Mouse (Mus musculus): ENCODE measurements around the gene Ccdc88c.

- TF ChIP-seq POLR2A (IDR thresholded peaks at IDR 0.05; ENCODE audit: control insufficient read depth, low read depth, low read length) = no peak
- no peak for TF ChIP-seq CTCF (IDR thresholded peaks at IDR 0.05; ENCODE audit: control insufficient read depth, insufficient read depth, insufficient replicate concordance, low read depth, low read length)
Observed at GRCm38 (mm10) chr12:100897736-100898650, 130.9 kb downstream of the Ccdc88c start.

Measured in testis, adult 2 months (tissue).